Comparison of ENCODE assay signal across 8 mouse cellular contexts in genomic region chr2:31130815-31131299, GRCm38 (mm10). TPM values are rescaled to one million over a fixed set of nuclear protein-coding genes. Genes with fewer than 3 reads are reported as not detected.
DNase-seq lines count a peak whose midpoint lies in the region; ATAC-seq lines count a peak whose summit lies in the region.
"Had no signal": no experiment of that assay in that cellular context is flagged by ENCODE, and none has a peak within 500 bp of the region (broad histone marks: within the 10 kb centered on the region; RNA-seq: fewer than 3 reads in every experiment).

No protein-coding gene starts in this region.

- H3K27me3 ChIP-seq in neural tube, embryonic 13.5 days: no peaks in the 10 kb centered on the region
- no peaks in the 10 kb centered on the region for H3K27me3 ChIP-seq in neural tube, embryonic 15.5 days (replicated peaks)
- H3K27me3 ChIP-seq in liver, embryonic 16.5 days (ENCODE audit: control insufficient read depth, insufficient read depth, low read depth, low read length): no peaks in the 10 kb centered on the region

- WGBS in neural tube, embryonic 13.5 days: 72% methylated on average over 8 of the region's 8 CpGs
- 78% methylated on average over 8 of the region's 8 CpGs for WGBS in neural tube, embryonic 15.5 days
- 24% methylated on average over 8 of the region's 8 CpGs for WGBS in liver, embryonic 16.5 days (ENCODE audit: insufficient replicate concordance)

- H3K4me1 ChIP-seq in neural tube, embryonic 13.5 days (replicated peaks): peaks cover 27% of the 10 kb centered on the region; the same call in 1 of the 2 replicates
- peaks cover 29% of the 10 kb centered on the region for H3K4me1 ChIP-seq in neural tube, embryonic 15.5 days
- peaks cover 31% of the 10 kb centered on the region for H3K4me1 ChIP-seq in liver, embryonic 16.5 days (ENCODE audit: control insufficient read depth, low read depth, low read length)

- H3K36me3 ChIP-seq in neural tube, embryonic 13.5 days: no peaks in the 10 kb centered on the region
- H3K36me3 ChIP-seq in neural tube, embryonic 15.5 days: no peaks in the 10 kb centered on the region
- no peaks in the 10 kb centered on the region for H3K36me3 ChIP-seq in liver, embryonic 16.5 days (ENCODE audit: control insufficient read depth, insufficient read depth)

- peak overlapping the region; percentile 28; the same call in 1 of the 2 replicates for H3K27ac ChIP-seq in neural tube, embryonic 13.5 days (replicated peaks)
- no peak overlapping the region for H3K27ac ChIP-seq in neural tube, embryonic 15.5 days (replicated peaks)
- peak overlapping the region; percentile 5 for H3K27ac ChIP-seq in liver, embryonic 16.5 days (ENCODE audit: low read length)

- no peaks in the 10 kb centered on the region for H3K9me3 ChIP-seq in neural tube, embryonic 13.5 days
- no peaks in the 10 kb centered on the region for H3K9me3 ChIP-seq in neural tube, embryonic 15.5 days (replicated peaks)
- no peaks in the 10 kb centered on the region for H3K9me3 ChIP-seq in liver, embryonic 16.5 days (replicated peaks; ENCODE audit: control insufficient read depth, low read length)

- no peak overlapping the region for H3K4me3 ChIP-seq in neural tube, embryonic 13.5 days
- H3K4me3 ChIP-seq in neural tube, embryonic 15.5 days (replicated peaks): no peak overlapping the region
- no peak overlapping the region for H3K4me3 ChIP-seq in liver, embryonic 16.5 days (ENCODE audit: low read depth, low read length)

- H3K4me2 ChIP-seq in neural tube, embryonic 13.5 days: no peak overlapping the region
- no peak overlapping the region for H3K4me2 ChIP-seq in neural tube, embryonic 15.5 days
- H3K4me2 ChIP-seq in liver, embryonic 16.5 days (ENCODE audit: low read depth, low read length): no peak overlapping the region

- peak; percentile 85 for DNase-seq in thymus, postnatal 4 days
- DNase-seq in testis, postnatal 14 days (ENCODE audit: low spot score): no peak
- DNase-seq in layer of hippocampus, adult 9-11 months: no peak
- DNase-seq: cerebellum, adult 8-10 months had no signal

- H3K9ac ChIP-seq in neural tube, embryonic 13.5 days: no peak overlapping the region
- H3K9ac ChIP-seq in neural tube, embryonic 15.5 days (replicated peaks): no peak overlapping the region
- H3K9ac ChIP-seq in liver, embryonic 16.5 days (ENCODE audit: low read depth, low read length): no peak overlapping the region

- ATAC-seq in neural tube, embryonic 13.5 days (ENCODE audit: low read depth): no peak
- no peak for ATAC-seq in neural tube, embryonic 15.5 days (ENCODE audit: low FRiP score)
- peak; percentile 48 for ATAC-seq in granulocyte monocyte progenitor cell, adult 5-6 weeks (replicated peaks; ENCODE audit: poor library complexity, severe bottlenecking)
- 0 out of 2 replicates have a peak, but pooled peaks have one; percentile 21 for ATAC-seq in liver, embryonic 16.5 days (ENCODE audit: low read depth)

RNA-seq across cellular contexts. Expression of gene Fnbp1, which starts 11.0 kb away (rescaled TPM):
- polyA plus RNA-seq in neural tube, embryonic 13.5 days (2015; fragmentation: Nextera tagmentation; extraction: Ambion mirVana): 21.6 and 28.0 TPM in 2 replicates
- 34.1 and 36.6 TPM in 2 replicates for polyA plus RNA-seq in neural tube, embryonic 15.5 days (2015; fragmentation: Nextera tagmentation; extraction: Ambion mirVana)
- 57.0 and 64.0 TPM in 2 replicates for total RNA-seq in granulocyte monocyte progenitor cell, adult 5-6 weeks (2014; fragmentation: Nextera tagmentation)
- 24.3 and 47.2 TPM in 2 replicates for total RNA-seq in granulocyte monocyte progenitor cell, adult 5-6 weeks (2017)
- 5.2 and 5.9 TPM in 2 replicates for polyA plus RNA-seq in liver, embryonic 16.5 days (2015; fragmentation: Nextera tagmentation; extraction: Ambion mirVana)

RNA-seq across cellular contexts. Expression of gene Gpr107, which starts 21.3 kb away (rescaled TPM):
- 34.9 and 37.3 TPM in 2 replicates for polyA plus RNA-seq in neural tube, embryonic 13.5 days (2015; fragmentation: Nextera tagmentation; extraction: Ambion mirVana)
- 33.7 and 36.3 TPM in 2 replicates for polyA plus RNA-seq in neural tube, embryonic 15.5 days (2015; fragmentation: Nextera tagmentation; extraction: Ambion mirVana)
- 12.8 and 13.5 TPM in 2 replicates for total RNA-seq in granulocyte monocyte progenitor cell, adult 5-6 weeks (2014; fragmentation: Nextera tagmentation)
- total RNA-seq in granulocyte monocyte progenitor cell, adult 5-6 weeks (2017): 16.4 and 16.9 TPM in 2 replicates
- polyA plus RNA-seq in liver, embryonic 16.5 days (2015; fragmentation: Nextera tagmentation; extraction: Ambion mirVana): 11.5 and 11.9 TPM in 2 replicates

Comparison
In these comparisons a context has a peak if more than half of its experiments do, and no peak if none do; other contexts are left out.
1. ATAC-seq: peak in granulocyte monocyte progenitor cell, adult 5-6 weeks (single experiment) and liver, embryonic 16.5 days (single experiment); none in neural tube, embryonic 13.5 days (single experiment) and neural tube, embryonic 15.5 days (single experiment).